Mouse (Mus musculus): Measurements from ENCODE around the gene Arhgap21. TPM values are rescaled to one million over a fixed set of nuclear protein-coding genes. Genes with fewer than 3 reads are reported as not detected.
A peak's percentile ranks its signal among the peaks of the same experiment; 100 is the strongest.

Gene Arhgap21
- polyA plus RNA-seq, 1 experiment from 2014 or later, result 19.4 TPM

- no peaks in the 10 kb centered on the region for H3K9me3 ChIP-seq (ENCODE audit: control insufficient read depth, low read length)
- H3K9ac ChIP-seq (ENCODE audit: low read length), result no peak overlapping the region
- no peaks in the 10 kb centered on the region for H3K4me1 ChIP-seq (replicated peaks; ENCODE audit: control insufficient read depth, insufficient read depth, low read length)
- H3K4me2 ChIP-seq (ENCODE audit: low read length), result no peak overlapping the region
- no peaks in the 10 kb centered on the region for H3K27me3 ChIP-seq (replicated peaks; ENCODE audit: control insufficient read depth, insufficient read depth, low read length)
- H3K4me3 ChIP-seq (ENCODE audit: low read depth, low read length), result no peak overlapping the region
- DNase-seq (ENCODE audit: low spot score) (no peak), ATAC-seq (replicated peaks; ENCODE audit: low FRiP score, low TSS enrichment, low read depth) (no peak)
- H3K27ac ChIP-seq (ENCODE audit: low read depth), result no peak overlapping the region
- WGBS, result 85% methylated on average over 16 of the region's 16 CpGs
- H3K36me3 ChIP-seq (ENCODE audit: control insufficient read depth, insufficient read depth, low read length), result peaks cover 43% of the 10 kb centered on the region
These were observed 88.6 kb downstream of the Arhgap21 start for GRCm38 (mm10) chr2:20879877-20880605.

- Histone ChIP-seq H3K4me1 (replicated peaks; ENCODE audit: control insufficient read depth, insufficient read depth, low read length) (no peaks in the 10 kb centered on the region), H3K4me3 (ENCODE audit: low read depth, low read length) (no peak overlapping the region), H3K9ac (ENCODE audit: low read length) (no peak overlapping the region), H3K27ac (ENCODE audit: low read depth) (no peak overlapping the region), H3K27me3 (replicated peaks; ENCODE audit: control insufficient read depth, insufficient read depth, low read length) (no peaks in the 10 kb centered on the region), H3K4me2 (ENCODE audit: low read length) (no peak overlapping the region), H3K9me3 (ENCODE audit: control insufficient read depth, low read length) (no peaks in the 10 kb centered on the region), H3K36me3 (ENCODE audit: control insufficient read depth, insufficient read depth, low read length) (peaks cover 30% of the 10 kb centered on the region)
- DNase-seq (ENCODE audit: low spot score) (no peak), ATAC-seq (replicated peaks; ENCODE audit: low FRiP score, low TSS enrichment, low read depth) (no peak)
- WGBS, result 88% methylated on average over 5 of the region's 5 CpGs
These were observed 94.1 kb downstream of the Arhgap21 start for GRCm38 (mm10) chr2:20874621-20875020.

- WGBS, result 52% methylated on average over 2 of the region's 2 CpGs
- no peak for ATAC-seq (replicated peaks; ENCODE audit: low FRiP score, low TSS enrichment, low read depth)
- no peaks in the 10 kb centered on the region for H3K9me3 ChIP-seq (ENCODE audit: control insufficient read depth, low read length)
These were observed 99.3 kb downstream of the Arhgap21 start for GRCm38 (mm10) chr2:20869212-20869965.

GRCm38 (mm10) chr2:20868052-20868451 lies 100.6 kb downstream of the Arhgap21 start:
- Histone ChIP-seq H3K9ac (ENCODE audit: low read length) (no peak overlapping the region), H3K27me3 (replicated peaks; ENCODE audit: control insufficient read depth, insufficient read depth, low read length) (no peaks in the 10 kb centered on the region), H3K4me3 (ENCODE audit: low read depth, low read length) (no peak overlapping the region), H3K27ac (ENCODE audit: low read depth) (no peak overlapping the region), H3K36me3 (ENCODE audit: control insufficient read depth, insufficient read depth, low read length) (peaks cover 32% of the 10 kb centered on the region), H3K9me3 (ENCODE audit: control insufficient read depth, low read length) (no peaks in the 10 kb centered on the region), H3K4me2 (ENCODE audit: low read length) (no peak overlapping the region), H3K4me1 (replicated peaks; ENCODE audit: control insufficient read depth, insufficient read depth, low read length) (no peaks in the 10 kb centered on the region)
- ATAC-seq (replicated peaks; ENCODE audit: low FRiP score, low TSS enrichment, low read depth), result peak; percentile 66; the same call in 1 of the 2 replicates
- no peak for DNase-seq (ENCODE audit: low spot score)

More at GRCm38 (mm10) chr2:20869212-20869965, 99.3 kb downstream of the Arhgap21 start:
- Histone ChIP-seq H3K27ac (ENCODE audit: low read depth) (no peak overlapping the region), H3K4me3 (ENCODE audit: low read depth, low read length) (no peak overlapping the region), H3K36me3 (ENCODE audit: control insufficient read depth, insufficient read depth, low read length) (peaks cover 19% of the 10 kb centered on the region), H3K27me3 (replicated peaks; ENCODE audit: control insufficient read depth, insufficient read depth, low read length) (no peaks in the 10 kb centered on the region), H3K4me1 (replicated peaks; ENCODE audit: control insufficient read depth, insufficient read depth, low read length) (no peaks in the 10 kb centered on the region), H3K4me2 (ENCODE audit: low read length) (no peak overlapping the region), H3K9ac (ENCODE audit: low read length) (no peak overlapping the region)
- DNase-seq (ENCODE audit: low spot score), result no peak

- Histone ChIP-seq H3K9me3 (ENCODE audit: control insufficient read depth, low read length) (no peaks in the 10 kb centered on the region), H3K27me3 (replicated peaks; ENCODE audit: control insufficient read depth, insufficient read depth, low read length) (no peaks in the 10 kb centered on the region), H3K4me3 (ENCODE audit: low read depth, low read length) (no peak overlapping the region), H3K9ac (ENCODE audit: low read length) (no peak overlapping the region), H3K27ac (ENCODE audit: low read depth) (no peak overlapping the region), H3K36me3 (ENCODE audit: control insufficient read depth, insufficient read depth, low read length) (peaks cover 50% of the 10 kb centered on the region), H3K4me1 (replicated peaks; ENCODE audit: control insufficient read depth, insufficient read depth, low read length) (no peaks in the 10 kb centered on the region), H3K4me2 (ENCODE audit: low read length) (no peak overlapping the region)
- DNase-seq (ENCODE audit: low spot score) (no peak), ATAC-seq (replicated peaks; ENCODE audit: low FRiP score, low TSS enrichment, low read depth) (no peak)
- WGBS, result 70% methylated on average over 3 of the region's 3 CpGs
These were observed 102.9 kb downstream of the Arhgap21 start for GRCm38 (mm10) chr2:20865795-20866194.

GRCm38 (mm10) chr2:20864569-20864968 lies 104.1 kb downstream of the Arhgap21 start:
- Histone ChIP-seq H3K4me1 (replicated peaks; ENCODE audit: control insufficient read depth, insufficient read depth, low read length) (no peaks in the 10 kb centered on the region), H3K36me3 (ENCODE audit: control insufficient read depth, insufficient read depth, low read length) (peaks cover 57% of the 10 kb centered on the region), H3K4me2 (ENCODE audit: low read length) (no peak overlapping the region), H3K27ac (ENCODE audit: low read depth) (no peak overlapping the region), H3K9ac (ENCODE audit: low read length) (no peak overlapping the region), H3K4me3 (ENCODE audit: low read depth, low read length) (no peak overlapping the region), H3K9me3 (ENCODE audit: control insufficient read depth, low read length) (no peaks in the 10 kb centered on the region), H3K27me3 (replicated peaks; ENCODE audit: control insufficient read depth, insufficient read depth, low read length) (no peaks in the 10 kb centered on the region)
- DNase-seq (ENCODE audit: low spot score) (no peak), ATAC-seq (replicated peaks; ENCODE audit: low FRiP score, low TSS enrichment, low read depth) (no peak)
- WGBS, result 90% methylated on average over 2 of the region's 2 CpGs

GRCm38 (mm10) chr2:20860756-20861155 lies 107.9 kb downstream of the Arhgap21 start:
- no peak for ATAC-seq (replicated peaks; ENCODE audit: low FRiP score, low TSS enrichment, low read depth)
- H3K27me3 ChIP-seq (replicated peaks; ENCODE audit: control insufficient read depth, insufficient read depth, low read length), result no peaks in the 10 kb centered on the region

GRCm38 (mm10) chr2:20849346-20849745 lies 119.3 kb downstream of the Arhgap21 start:
- H3K9ac ChIP-seq (ENCODE audit: low read length), result no peak overlapping the region
- ATAC-seq (replicated peaks; ENCODE audit: low FRiP score, low TSS enrichment, low read depth) (no peak), DNase-seq (ENCODE audit: low spot score) (no peak)
- no peak overlapping the region for H3K27ac ChIP-seq (ENCODE audit: low read depth)
- H3K9me3 ChIP-seq (ENCODE audit: control insufficient read depth, low read length), result no peaks in the 10 kb centered on the region
- 91% methylated on average over 18 of the region's 18 CpGs for WGBS
- no peak overlapping the region for H3K4me3 ChIP-seq (ENCODE audit: low read depth, low read length)
- no peaks in the 10 kb centered on the region for H3K4me1 ChIP-seq (replicated peaks; ENCODE audit: control insufficient read depth, insufficient read depth, low read length)
- no peaks in the 10 kb centered on the region for H3K27me3 ChIP-seq (replicated peaks; ENCODE audit: control insufficient read depth, insufficient read depth, low read length)
- no peak overlapping the region for H3K4me2 ChIP-seq (ENCODE audit: low read length)
- H3K36me3 ChIP-seq (ENCODE audit: control insufficient read depth, insufficient read depth, low read length), result peaks cover 66% of the 10 kb centered on the region

More at GRCm38 (mm10) chr2:20860756-20861155, 107.9 kb downstream of the Arhgap21 start:
- H3K27ac ChIP-seq (ENCODE audit: low read depth), result no peak overlapping the region
- no peaks in the 10 kb centered on the region for H3K9me3 ChIP-seq (ENCODE audit: control insufficient read depth, low read length)
- WGBS, result 85% methylated on average over 5 of the region's 5 CpGs
- no peak overlapping the region for H3K9ac ChIP-seq (ENCODE audit: low read length)
- no peak overlapping the region for H3K4me3 ChIP-seq (ENCODE audit: low read depth, low read length)
- H3K4me2 ChIP-seq (ENCODE audit: low read length), result no peak overlapping the region
- DNase-seq (ENCODE audit: low spot score), result no peak
- H3K36me3 ChIP-seq (ENCODE audit: control insufficient read depth, insufficient read depth, low read length), result peaks cover 80% of the 10 kb centered on the region
- no peaks in the 10 kb centered on the region for H3K4me1 ChIP-seq (replicated peaks; ENCODE audit: control insufficient read depth, insufficient read depth, low read length)

All from intestine, embryonic 14.5 days (tissue).